Mouse (Mus musculus) lung, postnatal 25 days (tissue): ENCODE data around the gene Fto.
A peak's percentile ranks its signal among the peaks of the same experiment; 100 is the strongest.

Experiments
- DNase-seq: peaks from one replicate; pipeline ENCODE4 v3.0.0; 2022; ENCODE audit warnings: low spot score

The Fto gene

DNA sequence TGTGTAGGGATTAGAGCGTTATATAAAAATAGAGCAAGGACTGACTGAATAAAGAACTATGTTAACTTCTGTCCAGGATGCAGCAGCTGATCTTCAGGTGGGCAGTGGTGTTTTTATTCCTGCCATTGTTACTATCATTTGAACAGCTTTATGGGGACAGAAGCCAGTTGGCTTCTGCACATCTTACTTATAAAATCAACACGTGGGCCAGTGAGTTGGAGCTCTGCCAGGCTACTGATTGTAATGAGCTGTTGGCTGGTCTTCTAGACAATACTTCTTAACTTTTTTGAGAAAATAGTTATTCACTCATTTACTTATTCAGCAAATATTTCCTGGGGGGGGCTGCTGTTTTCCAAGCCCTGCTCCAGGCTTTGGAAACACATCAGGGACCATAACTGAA is 215.6 kb downstream of the Fto start:
- no peak for DNase-seq

DNA sequence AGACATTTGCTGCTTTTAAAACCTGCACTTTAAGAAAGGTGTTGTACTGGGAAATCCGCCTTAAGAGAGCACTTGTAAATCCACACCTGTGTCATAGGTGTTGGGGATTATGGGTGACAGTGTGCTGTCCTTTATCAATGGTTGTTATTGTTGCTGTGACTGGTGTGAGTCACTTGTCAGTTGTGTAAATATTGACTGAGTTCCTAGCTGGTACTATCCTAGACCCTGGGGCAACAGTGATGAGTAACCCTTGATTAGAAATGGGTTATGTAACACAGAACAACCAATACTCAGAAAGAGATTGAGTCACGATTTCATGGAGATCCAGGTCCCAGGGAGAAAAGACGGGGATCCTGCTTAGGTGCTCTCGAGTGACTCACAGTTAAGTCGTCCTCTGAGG is 216.4 kb downstream of the Fto start:
- DNase-seq = no peak

DNA sequence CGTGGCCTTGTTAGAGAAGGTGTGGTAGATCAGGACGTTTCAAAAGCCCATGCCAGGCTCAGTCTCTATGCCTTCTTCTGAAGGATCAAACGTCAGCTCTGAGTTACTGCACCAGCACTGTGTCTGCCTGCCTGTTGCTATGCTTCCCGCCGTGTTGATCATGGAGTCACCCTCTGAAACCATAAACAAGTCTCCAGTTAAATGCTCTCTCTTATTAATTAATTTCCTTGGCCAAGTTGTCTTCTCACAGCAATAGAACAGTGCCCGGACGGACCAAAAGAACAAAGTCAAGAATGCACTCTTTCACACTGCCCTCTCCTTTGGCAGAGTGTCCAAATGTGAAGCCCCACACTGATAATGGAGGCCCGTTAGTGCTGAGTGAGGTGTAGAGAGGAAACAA is 217.3 kb downstream of the Fto start:
- no peak for DNase-seq

GRCm38 (mm10) chr8:91531971-91532370 is 218.6 kb downstream of the Fto start:
- peak; percentile 74 for DNase-seq

DNA sequence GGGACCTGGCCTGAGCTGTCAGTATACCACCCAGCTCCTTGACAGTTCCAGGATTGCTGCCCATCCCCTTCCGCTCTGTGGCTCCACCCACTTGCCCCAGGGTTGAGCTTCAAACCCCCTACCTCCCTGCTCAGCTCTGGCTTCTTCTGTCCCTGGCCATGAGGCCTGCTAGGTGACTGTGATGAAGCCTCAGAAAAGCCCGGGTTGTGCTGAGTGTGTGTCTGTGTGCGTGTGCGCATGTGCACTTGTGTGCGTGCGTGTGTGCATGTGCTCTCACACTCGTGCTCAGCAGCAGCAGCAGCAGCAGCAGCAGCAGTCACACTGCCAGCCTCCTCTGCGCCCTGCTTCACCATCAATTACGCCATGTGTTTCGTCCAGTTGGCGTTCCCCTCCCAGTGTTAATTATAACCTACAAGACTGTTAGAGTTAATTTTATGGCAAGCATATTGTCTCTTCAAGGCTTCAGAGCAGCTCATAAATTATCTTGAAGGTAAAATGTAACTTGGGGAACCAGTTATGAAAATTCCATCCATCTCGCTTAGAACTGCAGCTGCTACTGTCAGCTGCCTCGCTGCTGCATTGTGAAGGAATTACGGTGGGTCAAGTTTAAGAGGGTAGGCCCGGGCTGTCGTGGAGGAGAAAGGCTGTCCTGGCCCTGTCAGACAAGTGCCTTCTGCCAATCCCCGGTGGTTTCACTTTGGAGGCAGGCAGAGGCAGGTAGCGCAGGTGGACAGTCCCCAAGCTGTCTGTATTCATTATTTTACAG is 219.5 kb downstream of the Fto start:
- no peak for DNase-seq

DNA sequence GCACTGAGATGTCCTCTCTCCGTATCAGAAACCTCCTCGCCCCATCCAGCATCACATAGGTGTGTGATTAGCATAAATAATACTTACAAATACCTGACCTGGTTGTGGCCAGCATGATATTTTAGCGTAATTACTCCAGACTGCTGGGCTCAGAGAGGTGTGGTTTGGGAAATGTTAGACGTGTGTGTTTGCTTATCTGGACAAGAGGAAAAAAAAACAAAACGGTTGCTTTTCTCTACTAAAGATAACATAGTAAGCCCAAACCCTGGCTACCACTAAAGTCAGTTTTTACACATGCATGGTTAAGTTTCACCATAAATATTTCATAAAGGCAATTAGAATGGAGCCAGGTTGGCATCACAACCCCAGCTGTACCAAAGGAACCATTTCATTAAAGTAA is 221.4 kb downstream of the Fto start:
- DNase-seq = no peak

DNA sequence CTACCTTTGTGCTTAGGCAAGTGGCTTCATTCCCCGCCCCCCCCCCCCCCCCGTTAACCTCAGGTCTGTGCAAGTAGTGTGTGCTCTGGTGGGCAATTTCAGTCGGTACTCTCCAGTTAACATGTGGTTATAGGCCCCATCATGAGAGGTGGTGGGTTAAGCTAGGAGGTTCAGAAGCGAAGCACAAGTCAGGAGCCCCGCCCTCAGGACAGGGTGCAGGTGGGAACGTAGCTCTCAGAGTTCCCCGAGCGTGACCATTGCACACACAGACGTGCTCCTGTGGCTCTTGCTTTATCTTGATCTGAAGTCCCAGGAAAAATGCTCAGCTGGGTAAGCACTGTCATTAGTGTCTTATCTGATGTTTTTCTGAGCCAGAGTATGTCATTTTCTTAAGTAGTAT is 224.8 kb downstream of the Fto start:
- DNase-seq = no peak

GRCm38 (mm10) chr8:91538892-91539291 is 225.6 kb downstream of the Fto start:
- no peak for DNase-seq

- no peak for DNase-seq
These were observed 226.3 kb downstream of the Fto start for GRCm38 (mm10) chr8:91539586-91539985.

DNA sequence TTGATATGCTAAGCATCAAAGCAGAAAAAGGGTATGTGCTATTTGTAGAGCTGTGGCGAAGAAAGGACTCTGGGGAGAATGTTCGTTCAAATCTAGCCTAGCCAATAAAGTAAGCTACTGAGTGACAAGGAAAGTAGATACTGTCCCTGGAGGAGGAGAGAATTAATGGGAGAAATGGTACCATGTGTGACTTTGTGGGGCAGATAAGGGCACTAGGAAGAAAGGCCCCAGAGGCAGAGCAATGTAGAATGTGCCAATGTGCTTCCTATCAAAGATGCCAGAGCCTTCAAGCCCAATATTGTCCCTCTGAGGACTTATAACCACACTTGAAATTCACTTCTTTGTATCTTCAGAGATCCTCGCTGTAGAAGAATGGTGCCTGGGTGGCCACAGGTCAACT is 227.9 kb downstream of the Fto start:
- DNase-seq = no peak

DNA sequence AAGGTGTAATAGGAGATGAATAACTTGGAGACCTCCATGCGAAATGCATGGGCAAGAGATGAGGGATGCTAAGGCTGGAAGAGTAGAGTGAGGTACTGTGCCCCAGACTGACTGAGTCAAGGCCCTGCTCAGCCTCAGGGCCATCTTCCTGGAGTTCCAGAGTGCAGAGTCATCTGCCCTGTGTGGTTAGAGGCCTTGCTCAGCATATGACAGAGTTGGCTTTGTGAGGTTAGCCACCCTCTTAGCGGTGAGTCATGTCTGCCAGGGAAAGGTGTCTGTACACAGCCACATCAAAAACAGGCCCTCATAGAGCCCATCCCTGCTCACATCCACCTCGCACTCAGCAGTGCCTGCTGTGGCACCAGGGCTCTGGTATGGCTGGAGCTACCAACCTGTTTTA is 232.2 kb downstream of the Fto start:
- no peak for DNase-seq

DNA sequence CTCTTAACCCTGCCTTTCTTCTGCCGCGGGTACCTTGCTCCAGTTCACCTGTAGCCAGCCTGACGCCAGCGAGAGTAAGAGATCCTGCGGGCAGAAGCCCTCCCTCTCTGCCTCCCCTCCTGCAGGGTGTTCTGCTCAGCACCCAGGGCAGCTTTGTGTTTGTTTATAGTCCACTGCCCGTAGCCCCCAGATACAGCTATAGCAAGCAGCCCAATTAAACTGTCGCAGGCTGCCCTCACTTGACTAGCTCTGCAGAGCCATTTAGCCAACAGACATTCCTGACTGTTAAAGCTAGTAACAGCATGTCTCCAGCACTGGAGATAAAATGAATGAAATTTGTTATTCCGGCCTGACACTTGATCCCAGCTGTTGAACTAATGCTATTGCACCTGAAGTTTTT is 233.3 kb downstream of the Fto start:
- DNase-seq = no peak

DNA sequence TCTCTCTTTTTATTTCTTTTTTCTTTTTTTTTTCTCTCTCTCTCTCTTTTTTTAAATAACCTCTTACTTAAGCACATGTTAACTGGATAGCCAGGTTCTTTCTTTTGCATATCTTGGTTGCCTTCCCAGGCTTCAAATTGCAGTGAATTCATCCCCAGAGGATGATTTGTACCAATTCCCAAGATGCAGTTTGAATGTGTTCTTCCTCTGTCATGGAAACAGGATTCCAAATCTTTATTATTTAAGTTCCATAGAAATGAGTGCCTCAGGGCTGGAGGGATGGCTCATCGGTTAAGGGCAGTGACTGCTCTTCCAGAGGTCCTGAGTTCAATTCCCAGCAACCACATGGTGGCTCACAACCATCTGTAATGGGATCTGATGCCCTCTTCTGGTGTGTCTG is 236.8 kb downstream of the Fto start:
- DNase-seq = no peak

DNA sequence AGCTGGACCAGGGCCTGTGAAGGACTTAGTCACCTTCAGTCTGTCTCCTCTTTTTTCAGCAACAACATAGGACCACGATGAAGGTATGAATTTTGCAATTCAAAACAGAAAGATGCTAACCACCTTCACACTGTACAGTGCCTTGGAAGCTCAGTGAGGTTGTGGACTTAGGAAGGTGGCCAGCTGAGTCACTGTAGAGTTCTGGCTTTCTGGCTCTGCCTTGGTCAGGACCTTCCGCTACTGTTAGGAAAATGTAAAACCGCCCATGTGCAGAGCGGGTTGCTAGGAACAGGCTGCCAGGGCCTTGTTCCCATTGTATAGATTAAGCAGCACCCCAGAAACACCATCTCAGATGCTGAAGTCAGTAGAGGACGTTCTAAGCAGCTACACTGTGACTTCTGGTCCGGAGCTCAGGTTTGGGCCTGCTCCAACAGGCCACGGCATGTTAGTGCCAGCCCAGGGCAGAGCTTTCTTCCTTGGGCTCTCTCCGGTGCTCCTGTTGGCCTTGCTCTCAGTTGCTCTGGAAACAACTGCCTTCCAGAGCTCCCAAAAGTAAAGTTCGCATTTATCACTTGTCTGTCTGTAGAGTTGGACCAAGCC is 237.9 kb downstream of the Fto start:
- DNase-seq = no peak

- DNase-seq = no peak
These were observed 238.6 kb downstream of the Fto start for GRCm38 (mm10) chr8:91551775-91552538.

- no peak for DNase-seq
These were observed 239.3 kb downstream of the Fto start for GRCm38 (mm10) chr8:91552635-91553034.

- no peak for DNase-seq
These were observed 240.1 kb downstream of the Fto start for GRCm38 (mm10) chr8:91553387-91553786.

GRCm38 (mm10) chr8:91557041-91557587 is 243.8 kb downstream of the Fto start:
- DNase-seq = no peak

GRCm38 (mm10) chr8:91558408-91558807 is 245.1 kb downstream of the Fto start:
- DNase-seq = no peak

DNA sequence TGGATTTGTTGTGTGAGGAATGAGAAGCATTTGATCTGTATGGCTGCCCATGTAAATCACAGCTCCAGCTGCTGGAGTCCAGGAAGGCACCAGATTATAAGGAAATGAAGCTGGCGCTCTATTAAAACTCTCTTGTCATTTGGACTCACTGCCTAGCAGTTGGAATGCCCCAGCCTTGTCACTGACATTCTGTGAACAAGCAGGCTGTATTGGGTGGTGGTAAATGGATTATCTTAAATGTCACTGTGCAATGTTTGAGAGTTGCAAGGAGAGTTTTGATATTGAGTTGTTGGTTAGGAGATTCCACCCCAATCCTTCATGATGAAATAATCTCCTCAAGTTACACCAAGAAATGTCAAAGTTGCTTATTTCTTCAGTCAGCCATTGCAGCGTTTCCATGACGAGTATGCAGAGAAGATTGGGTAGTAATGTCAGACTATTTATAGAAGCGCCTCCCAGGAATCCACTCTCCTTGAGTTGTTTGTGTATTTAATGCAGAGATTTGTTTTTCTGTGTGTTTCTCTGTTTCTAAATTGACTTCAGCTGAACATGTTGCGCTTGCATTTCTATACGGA is 246.8 kb downstream of the Fto start:
- no peak for DNase-seq

GRCm38 (mm10) chr8:91561241-91561640 is 247.9 kb downstream of the Fto start:
- DNase-seq = peak; percentile 18

DNA sequence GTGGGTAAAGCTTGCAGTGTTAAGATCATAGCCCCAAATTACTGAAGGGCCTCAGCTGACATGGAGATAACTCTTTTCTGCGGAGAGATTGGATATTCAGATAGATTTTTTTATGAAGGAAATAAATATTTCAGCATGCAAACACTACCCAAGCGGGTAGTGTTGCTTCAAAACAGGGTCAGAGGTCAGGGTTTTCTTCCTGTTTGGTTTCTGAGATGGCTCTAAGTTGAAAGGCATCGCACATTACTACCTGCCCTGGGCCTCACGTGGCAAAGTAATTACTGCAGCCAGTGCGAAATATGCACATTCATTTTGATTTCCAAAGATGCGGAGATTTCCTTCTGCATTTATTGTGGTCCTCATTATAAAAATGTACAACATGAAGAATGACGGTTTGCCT is 249.3 kb downstream of the Fto start:
- no peak for DNase-seq

DNA sequence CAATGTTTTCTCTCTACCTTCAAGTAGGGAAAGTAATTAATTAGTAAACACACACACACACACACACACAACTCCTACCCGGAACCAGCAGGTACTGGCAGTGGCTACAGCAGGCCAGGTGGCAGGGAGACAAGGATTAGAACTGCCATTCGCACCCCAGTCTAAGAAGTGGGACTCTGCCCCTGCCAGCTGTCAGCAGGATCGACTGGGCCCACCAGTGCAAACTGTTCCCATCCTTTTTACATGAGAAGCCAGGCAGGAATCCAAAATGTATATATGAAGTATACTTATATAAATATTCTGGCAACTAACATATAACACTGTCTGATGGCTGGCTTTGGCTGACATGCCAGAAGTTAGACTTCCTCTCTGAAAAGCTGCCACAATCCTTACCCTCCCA is 250.0 kb downstream of the Fto start:
- no peak for DNase-seq
